Mouse (Mus musculus): ENCODE data around the gene Etl4.

The Etl4 gene

GRCm38 (mm10) chr2:20568456-20568855, 658.9 kb downstream of the Etl4 start:
- no peak for DNase-seq (ENCODE audit: low spot score)

GRCm38 (mm10) chr2:20571940-20572339, 662.4 kb downstream of the Etl4 start:
- no peak for DNase-seq (ENCODE audit: low spot score)

- DNase-seq (ENCODE audit: low spot score): no peak
These were observed 670.8 kb downstream of the Etl4 start for GRCm38 (mm10) chr2:20580331-20580730.

GRCm38 (mm10) chr2:20583032-20583431, 673.5 kb downstream of the Etl4 start:
- no peak for DNase-seq (ENCODE audit: low spot score)

GRCm38 (mm10) chr2:20583562-20584153, 674.1 kb downstream of the Etl4 start:
- no peak for DNase-seq (ENCODE audit: low spot score)

GRCm38 (mm10) chr2:20587913-20588312, 678.3 kb downstream of the Etl4 start:
- no peak for DNase-seq (ENCODE audit: low spot score)

- no peak for DNase-seq (ENCODE audit: low spot score)
These were observed 679.1 kb downstream of the Etl4 start for GRCm38 (mm10) chr2:20588631-20589030.

- no peak for DNase-seq (ENCODE audit: low spot score)
These were observed 684.5 kb downstream of the Etl4 start for GRCm38 (mm10) chr2:20594129-20594528.

GRCm38 (mm10) chr2:20595000-20595399, 685.4 kb downstream of the Etl4 start:
- no peak for DNase-seq (ENCODE audit: low spot score)

- no peak for DNase-seq (ENCODE audit: low spot score)
These were observed 687.0 kb downstream of the Etl4 start for GRCm38 (mm10) chr2:20596558-20596957.

- DNase-seq (ENCODE audit: low spot score): no peak
These were observed 687.6 kb downstream of the Etl4 start for GRCm38 (mm10) chr2:20597193-20597592.

- no peak for DNase-seq (ENCODE audit: low spot score)
These were observed 693.1 kb downstream of the Etl4 start for GRCm38 (mm10) chr2:20602656-20603055.

- DNase-seq (ENCODE audit: low spot score): no peak
These were observed 694.0 kb downstream of the Etl4 start for GRCm38 (mm10) chr2:20603536-20603935.

GRCm38 (mm10) chr2:20603991-20604390, 694.4 kb downstream of the Etl4 start:
- DNase-seq (ENCODE audit: low spot score): no peak

GRCm38 (mm10) chr2:20609203-20609602, 699.6 kb downstream of the Etl4 start:
- DNase-seq (ENCODE audit: low spot score): no peak

GRCm38 (mm10) chr2:20615948-20616347, 706.4 kb downstream of the Etl4 start:
- DNase-seq (ENCODE audit: low spot score): no peak

GRCm38 (mm10) chr2:20618396-20618795, 708.8 kb downstream of the Etl4 start:
- no peak for DNase-seq (ENCODE audit: low spot score)

- no peak for DNase-seq (ENCODE audit: low spot score)
These were observed 710.3 kb downstream of the Etl4 start for GRCm38 (mm10) chr2:20619881-20620280.

- no peak for DNase-seq (ENCODE audit: low spot score)
These were observed 719.7 kb downstream of the Etl4 start for GRCm38 (mm10) chr2:20629156-20629712.

GRCm38 (mm10) chr2:20638604-20639003, 729.0 kb downstream of the Etl4 start:
- DNase-seq (ENCODE audit: low spot score): no peak

- no peak for DNase-seq (ENCODE audit: low spot score)
These were observed 730.1 kb downstream of the Etl4 start for GRCm38 (mm10) chr2:20639721-20640120.

GRCm38 (mm10) chr2:20642818-20643217, 733.2 kb downstream of the Etl4 start:
- DNase-seq (ENCODE audit: low spot score): no peak

- DNase-seq (ENCODE audit: low spot score): no peak
These were observed 740.2 kb downstream of the Etl4 start for GRCm38 (mm10) chr2:20649817-20650216.

- no peak for DNase-seq (ENCODE audit: low spot score)
These were observed 743.5 kb downstream of the Etl4 start for GRCm38 (mm10) chr2:20653116-20653515.

Measured in ovary, adult 18-20 months (tissue).